Mouse (Mus musculus) ES-E14 (cell line): ENCODE measurements at regions not wholly inside any gene's neighbourhood (a gene's known extent, or its start where the extent isn't known, plus 50 kb on each side); places are given as distances from the start of the nearest gene placed in this dataset.

Experiments
- CHD2 ChIP-seq: IDR thresholded peaks from 2 replicates; pipeline ENCODE4 v1.6.1; 2014; ENCODE audit warnings: mild to moderate bottlenecking, low read depth, low read length, inconsistent platforms
- HCFC1 ChIP-seq: IDR thresholded peaks from 2 replicates; pipeline ENCODE4 v1.6.1; 2012; ENCODE audit warnings: low read length, inconsistent platforms, borderline replicate concordance; ENCODE audit not compliant: insufficient read depth
- ZC3H11A ChIP-seq: IDR thresholded peaks from 2 replicates; pipeline ENCODE4 v1.6.1; 2012; ENCODE audit warnings: low read depth, mild to moderate bottlenecking, inconsistent platforms, low read length, borderline replicate concordance
- ZNF384 ChIP-seq: IDR thresholded peaks from 2 replicates; pipeline ENCODE4 v1.6.1; 2012; ENCODE audit warnings: low read depth, low read length, inconsistent platforms

DNA sequence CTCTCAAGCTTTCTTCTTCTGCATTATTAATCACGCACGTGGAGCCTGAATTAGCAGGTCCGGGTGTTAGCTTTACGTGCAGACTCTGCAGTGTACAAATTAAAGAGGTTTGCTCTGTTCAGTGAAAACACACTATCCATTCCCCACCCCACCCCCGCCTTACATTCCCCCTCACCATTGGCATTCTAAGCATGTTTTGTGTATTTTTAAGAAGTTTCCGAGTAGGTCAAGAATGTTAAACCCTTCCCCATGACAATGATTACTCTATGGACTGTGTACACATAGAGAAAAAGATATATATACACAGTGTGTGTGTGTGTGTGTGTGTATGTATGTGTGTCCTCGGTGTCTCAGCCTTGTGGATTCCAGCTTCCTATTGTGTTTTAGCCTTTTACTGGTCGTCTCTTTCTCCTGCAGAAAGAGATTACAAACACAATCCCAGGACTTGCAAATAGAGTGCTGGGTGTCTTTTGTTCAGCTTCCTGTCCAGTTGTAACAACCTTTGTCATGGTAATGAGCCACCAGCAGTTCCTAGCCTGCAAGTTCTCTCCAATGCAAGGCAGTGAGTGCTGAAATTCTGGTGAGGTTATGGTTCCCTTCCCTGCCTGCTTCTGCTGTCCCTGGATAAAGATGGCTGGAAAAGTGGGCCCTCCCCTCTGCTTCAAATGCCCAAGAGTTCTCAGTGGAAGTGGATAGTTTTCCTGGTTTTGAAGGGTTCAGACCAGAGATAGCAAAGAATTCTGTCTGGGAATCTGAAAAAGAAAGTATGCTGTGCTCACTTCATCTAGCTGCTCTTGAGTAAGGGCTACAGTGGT lies 234.1 kb downstream of the Cd83 start:
- TF ChIP-seq CHD2 (no peak), ZC3H11A (no peak), ZNF384 (no peak), HCFC1 (no peak)
